Mouse (Mus musculus) C2C12 (cell line): ENCODE measurements around the gene Ep400. TPM values are rescaled to one million over a fixed set of nuclear protein-coding genes. Genes with fewer than 3 reads are reported as not detected.

ENCODE experiments used
- H3K27me3 ChIP-seq: one replicate; pipeline ENCODE4 v1.6.1; 2011; ENCODE audit not compliant: control insufficient read depth, insufficient read depth, insufficient read length
- H3K36me3 ChIP-seq: one replicate; pipeline ENCODE4 v1.6.1; 2011; ENCODE audit not compliant: control insufficient read depth, insufficient read depth
- H3K4me3 ChIP-seq: one replicate; pipeline ENCODE4 v1.5.1; 2011; ENCODE audit warnings: mild to moderate bottlenecking, control low read depth; ENCODE audit not compliant: poor library complexity, insufficient read depth, severe bottlenecking
- H3K79me2 ChIP-seq: one replicate; pipeline ENCODE4 v1.6.1; 2011; ENCODE audit not compliant: control insufficient read depth, insufficient read depth
- H3K79me3 ChIP-seq: one replicate; pipeline ENCODE4 v1.6.1; 2011; ENCODE audit warnings: low read depth, control low read depth
- H3ac ChIP-seq: one replicate; pipeline ENCODE3; 2011; ENCODE audit warnings: low read depth; ENCODE audit not compliant: control insufficient read depth, insufficient read length
- CEBPB ChIP-seq: IDR thresholded peaks from one replicate; pipeline ENCODE4 v1.6.1; 2011; ENCODE audit warnings: low read depth, mild to moderate bottlenecking, control low read depth, moderate library complexity
- CTCF ChIP-seq: IDR thresholded peaks from one replicate; pipeline ENCODE4 v1.5.1; 2011; ENCODE audit not compliant: control insufficient read depth, insufficient read depth, insufficient read length
- FOSL1 ChIP-seq: IDR thresholded peaks from one replicate; pipeline ENCODE4 v1.8.0; 2011; ENCODE audit warnings: mild to moderate bottlenecking, low read length; ENCODE audit not compliant: poor library complexity, insufficient read depth, severe bottlenecking
- MAX ChIP-seq: IDR thresholded peaks from one replicate; pipeline ENCODE4 v1.6.1; 2011; ENCODE audit warnings: mild to moderate bottlenecking, control low read depth
- MYOD1 ChIP-seq: IDR thresholded peaks from one replicate; pipeline ENCODE4 v1.6.1; 2011; ENCODE audit warnings: low read depth; ENCODE audit not compliant: control insufficient read depth, insufficient read length
- MYOG ChIP-seq: IDR thresholded peaks from one replicate; pipeline ENCODE4 v1.6.1; 2011; ENCODE audit not compliant: control insufficient read depth, insufficient read length; ENCODE audit errors: extremely low read depth
- USF1 ChIP-seq: IDR thresholded peaks from one replicate; pipeline ENCODE4 v1.6.1; 2011; ENCODE audit warnings: low read depth, mild to moderate bottlenecking, control low read depth, moderate library complexity
- polyA plus RNA-seq: library from polyadenylated mRNA; unstranded; fragments of >200 nt; fragmentation: generic; extraction: Trizol; gene quantifications from one replicate; pipeline ENCODE4 v1.2.1, GENCODE M21; 2012; ENCODE audit warnings: missing spikeins

The Ep400 gene
- polyA plus RNA-seq, 1 experiment = 23.6 TPM

GRCm38 (mm10) chr5:110770031-110770445 lies 479 bp downstream of the Ep400 start:
- H3K27me3 ChIP-seq = no peaks in the 10 kb centered on the region
- peaks cover 17% of the 10 kb centered on the region for H3K36me3 ChIP-seq
- H3ac ChIP-seq = peak overlapping the region; percentile 85
- H3K79me2 ChIP-seq = peaks cover 88% of the 10 kb centered on the region
- peak overlapping the region; percentile 87 for H3K4me3 ChIP-seq
- H3K79me3 ChIP-seq = peaks cover 57% of the 10 kb centered on the region
- no peak for TF ChIP-seq CTCF
- TF ChIP-seq FOSL1 = no peak
- TF ChIP-seq MYOG = no peak
- no peak for TF ChIP-seq CEBPB
- no peak for TF ChIP-seq USF1
- TF ChIP-seq MYOD1 = no peak
- no peak for TF ChIP-seq MAX

- H3K27me3 ChIP-seq = no peaks in the 10 kb centered on the region
- H3K4me3 ChIP-seq = peak overlapping the region; percentile 87
- TF ChIP-seq FOSL1 (no peak), MAX (no peak), CEBPB (no peak), CTCF (no peak), MYOG (no peak), USF1 (no peak), MYOD1 (no peak)
- peaks cover 61% of the 10 kb centered on the region for H3K79me3 ChIP-seq
- peaks cover 12% of the 10 kb centered on the region for H3K36me3 ChIP-seq
- peak overlapping the region; percentile 22 for H3ac ChIP-seq
- peaks cover 88% of the 10 kb centered on the region for H3K79me2 ChIP-seq
These were observed 1.2 kb downstream of the Ep400 start for GRCm38 (mm10) chr5:110769272-110769671.

GRCm38 (mm10) chr5:110763890-110764289 lies 6.6 kb downstream of the Ep400 start:
- H3K36me3 ChIP-seq = peaks cover 5% of the 10 kb centered on the region
- H3K4me3 ChIP-seq = no peak overlapping the region
- TF ChIP-seq MYOD1 = no peak
- no peak for TF ChIP-seq FOSL1
- TF ChIP-seq USF1 = no peak
- peaks cover 92% of the 10 kb centered on the region for H3K79me3 ChIP-seq
- H3K79me2 ChIP-seq = peaks cover 100% of the 10 kb centered on the region
- H3K27me3 ChIP-seq = no peaks in the 10 kb centered on the region
- H3ac ChIP-seq = no peak overlapping the region

GRCm38 (mm10) chr5:110745021-110745420 lies 25.5 kb downstream of the Ep400 start:
- peaks cover 75% of the 10 kb centered on the region for H3K79me3 ChIP-seq
- H3K4me3 ChIP-seq = no peak overlapping the region
- peaks cover 88% of the 10 kb centered on the region for H3K79me2 ChIP-seq
- H3K27me3 ChIP-seq = no peaks in the 10 kb centered on the region
- peaks cover 7% of the 10 kb centered on the region for H3K36me3 ChIP-seq
- TF ChIP-seq CEBPB (no peak), CTCF (no peak), MYOD1 (no peak), FOSL1 (no peak), MYOG (no peak), USF1 (no peak), MAX (no peak)
- no peak overlapping the region for H3ac ChIP-seq

- no peak overlapping the region for H3K4me3 ChIP-seq
- H3K79me2 ChIP-seq = peaks cover 35% of the 10 kb centered on the region
- H3K79me3 ChIP-seq = peaks cover 27% of the 10 kb centered on the region
- H3K27me3 ChIP-seq = no peaks in the 10 kb centered on the region
- H3ac ChIP-seq = no peak overlapping the region
- H3K36me3 ChIP-seq = peaks cover 40% of the 10 kb centered on the region
- TF ChIP-seq FOSL1 (no peak), MAX (no peak), USF1 (no peak), CEBPB (no peak), MYOG (no peak), MYOD1 (no peak), CTCF (no peak)
These were observed 30.8 kb downstream of the Ep400 start for GRCm38 (mm10) chr5:110739496-110740275.
